Mouse (Mus musculus) B cell, adult 2 months (primary cell): ENCODE data around the gene Dlx3.

Source experiments
- DNase-seq, 2 experiments: peaks; one replicate each; pipeline ENCODE4 v3.0.0; 2022

Gene Dlx3

GRCm38 (mm10) chr11:95125366-95125948 lies 5.5 kb downstream of the Dlx3 start:
- DNase-seq: no peak

GRCm38 (mm10) chr11:95126272-95127245 lies 6.6 kb downstream of the Dlx3 start:
- DNase-seq: no peak

GRCm38 (mm10) chr11:95128359-95128758 lies 8.4 kb downstream of the Dlx3 start:
- DNase-seq: no peak

- no peak for DNase-seq
Measured at GRCm38 (mm10) chr11:95130668-95131252, 10.8 kb downstream of the Dlx3 start.

- DNase-seq: no peak
Measured at GRCm38 (mm10) chr11:95133321-95133720, 13.4 kb downstream of the Dlx3 start.

- DNase-seq: no peak
Measured at GRCm38 (mm10) chr11:95137281-95137680, 17.4 kb downstream of the Dlx3 start.

- no peak for DNase-seq
Measured at GRCm38 (mm10) chr11:95139871-95140270, 20.0 kb downstream of the Dlx3 start.

GRCm38 (mm10) chr11:95142258-95142657 lies 22.3 kb downstream of the Dlx3 start:
- DNase-seq: no peak

- no peak for DNase-seq
Measured at GRCm38 (mm10) chr11:95142980-95143575, 23.2 kb downstream of the Dlx3 start.

GRCm38 (mm10) chr11:95143663-95144062 lies 23.7 kb downstream of the Dlx3 start:
- DNase-seq: no peak

GRCm38 (mm10) chr11:95144091-95144945 lies 24.4 kb downstream of the Dlx3 start:
- no peak for DNase-seq

- peak in 1 of 2 experiments; percentile 14 for DNase-seq
Measured at GRCm38 (mm10) chr11:95144946-95145483, 25.1 kb downstream of the Dlx3 start.

GRCm38 (mm10) chr11:95145851-95146403 lies 26.0 kb downstream of the Dlx3 start, which contains the start of gene Dlx4:
Gene Dlx4, minus strand, starts transcription at chr11:95146263.
- DNase-seq: peak; percentile 25 to 32

- DNase-seq: no peak
Measured at GRCm38 (mm10) chr11:95148754-95149153, 28.8 kb downstream of the Dlx3 start.

GRCm38 (mm10) chr11:95149462-95150268 lies 29.7 kb downstream of the Dlx3 start:
- DNase-seq: no peak

GRCm38 (mm10) chr11:95150269-95151049 lies 30.5 kb downstream of the Dlx3 start:
- DNase-seq: no peak

- DNase-seq: no peak
Measured at GRCm38 (mm10) chr11:95153116-95153515, 33.2 kb downstream of the Dlx3 start.

GRCm38 (mm10) chr11:95153681-95154080 lies 33.8 kb downstream of the Dlx3 start:
- DNase-seq: no peak

- DNase-seq: no peak
Measured at GRCm38 (mm10) chr11:95155511-95155910, 35.6 kb downstream of the Dlx3 start.

- DNase-seq: no peak
Measured at GRCm38 (mm10) chr11:95157356-95157755, 37.4 kb downstream of the Dlx3 start.
